In genomic region chr19:46484518-46484917, GRCm38 (mm10) we compare ENCODE assay signal across 9 mouse cellular contexts. TPM values are rescaled to one million over a fixed set of nuclear protein-coding genes. Genes with fewer than 3 reads are reported as not detected.
A peak's percentile ranks its signal among the peaks of the same experiment; 100 is the strongest.
DNase-seq lines count a peak whose midpoint lies in the region; ATAC-seq lines count a peak whose summit lies in the region.
"Had no signal": no experiment of that assay in that cellular context is flagged by ENCODE, and none has a peak within 500 bp of the region (broad histone marks: within the 10 kb centered on the region; RNA-seq: fewer than 3 reads in every experiment).

No protein-coding gene starts in this region.

- peak overlapping the region; percentile 26; the same call in 1 of the 2 replicates for H3K27ac ChIP-seq in forebrain, embryonic 10.5 days
- no peak overlapping the region for H3K27ac ChIP-seq in forebrain, embryonic 12.5 days
- peak overlapping the region; percentile 85 for H3K27ac ChIP-seq in heart, embryonic 12.5 days (ENCODE audit: poor library complexity, severe bottlenecking)
- H3K27ac ChIP-seq in neural tube, embryonic 14.5 days (ENCODE audit: low read depth, low read length), result peak overlapping the region; percentile 39; the same call in 1 of the 2 replicates

- H3K36me3 ChIP-seq in forebrain, embryonic 10.5 days (replicated peaks), result peaks cover 60% of the 10 kb centered on the region
- peaks cover 43% of the 10 kb centered on the region for H3K36me3 ChIP-seq in forebrain, embryonic 12.5 days (replicated peaks)
- peaks cover 10% of the 10 kb centered on the region for H3K36me3 ChIP-seq in heart, embryonic 12.5 days
- peaks cover 9% of the 10 kb centered on the region for H3K36me3 ChIP-seq in neural tube, embryonic 14.5 days (ENCODE audit: control insufficient read depth, insufficient read depth, low read length)

- ATAC-seq in forebrain, embryonic 12.5 days (ENCODE audit: low FRiP score), result no peak
- ATAC-seq in heart, embryonic 12.5 days (ENCODE audit: insufficient number of reproducible peaks, low FRiP score), result peak; percentile 7; the same call in 1 of the 2 replicates
- ATAC-seq in neural tube, embryonic 14.5 days (ENCODE audit: low read depth), result no peak
- no peak for ATAC-seq in erythroblast, adult 5-6 weeks (replicated peaks; ENCODE audit: low FRiP score, poor library complexity, severe bottlenecking)

- no peak overlapping the region for H3K4me3 ChIP-seq in forebrain, embryonic 10.5 days
- no peak overlapping the region for H3K4me3 ChIP-seq in forebrain, embryonic 12.5 days (replicated peaks)
- H3K4me3 ChIP-seq in heart, embryonic 12.5 days, result no peak overlapping the region
- no peak overlapping the region for H3K4me3 ChIP-seq in neural tube, embryonic 14.5 days (ENCODE audit: low read depth, low read length)
- H3K4me3 ChIP-seq: embryonic facial prominence, embryonic 12.5 days had no signal

- H3K9me3 ChIP-seq in forebrain, embryonic 10.5 days, result no peaks in the 10 kb centered on the region
- no peaks in the 10 kb centered on the region for H3K9me3 ChIP-seq in forebrain, embryonic 12.5 days
- no peaks in the 10 kb centered on the region for H3K9me3 ChIP-seq in heart, embryonic 12.5 days (replicated peaks)
- no peaks in the 10 kb centered on the region for H3K9me3 ChIP-seq in neural tube, embryonic 14.5 days (ENCODE audit: control insufficient read depth, low read length)
- H3K9me3 ChIP-seq: embryonic facial prominence, embryonic 12.5 days had no signal

- 72% methylated on average over 5 of the region's 5 CpGs for WGBS in forebrain, embryonic 10.5 days
- 72% methylated on average over 5 of the region's 5 CpGs for WGBS in forebrain, embryonic 12.5 days
- 30% methylated on average over 5 of the region's 5 CpGs for WGBS in heart, embryonic 12.5 days
- WGBS in neural tube, embryonic 14.5 days, result 77% methylated on average over 5 of the region's 5 CpGs

- no peak overlapping the region for H3K4me2 ChIP-seq in forebrain, embryonic 12.5 days
- H3K4me2 ChIP-seq in heart, embryonic 12.5 days, result no peak overlapping the region
- H3K4me2 ChIP-seq in neural tube, embryonic 14.5 days (ENCODE audit: low read depth, low read length), result no peak overlapping the region
- H3K4me2 ChIP-seq: embryonic facial prominence, embryonic 12.5 days had no signal

- no peak overlapping the region for H3K9ac ChIP-seq in forebrain, embryonic 12.5 days
- peak overlapping the region; percentile 46 for H3K9ac ChIP-seq in heart, embryonic 12.5 days
- H3K9ac ChIP-seq in neural tube, embryonic 14.5 days (replicated peaks; ENCODE audit: low read depth, low read length), result no peak overlapping the region
- H3K9ac ChIP-seq: embryonic facial prominence, embryonic 12.5 days had no signal

- DNase-seq in forebrain, embryonic 10.5 days (ENCODE audit: extremely low spot score, low spot score), result no peak
- DNase-seq in 3134 (ENCODE audit: extremely low read depth, insufficient read length, low spot score), result peak; percentile 73
- peak; percentile 62 to 70 for DNase-seq in cerebellum, postnatal 25 days
- peak; percentile 90 to 91 for DNase-seq in kidney, postnatal 36 days

- peaks cover 81% of the 10 kb centered on the region for H3K4me1 ChIP-seq in forebrain, embryonic 10.5 days
- peaks cover 38% of the 10 kb centered on the region for H3K4me1 ChIP-seq in forebrain, embryonic 12.5 days
- H3K4me1 ChIP-seq in heart, embryonic 12.5 days (replicated peaks), result peaks cover 97% of the 10 kb centered on the region
- H3K4me1 ChIP-seq in neural tube, embryonic 14.5 days (ENCODE audit: control insufficient read depth, insufficient read depth, low read length), result 0 out of 2 replicates have a peak, but pooled peaks cover 7% of the 10 kb centered on the region

- H3K27me3 ChIP-seq in forebrain, embryonic 10.5 days (ENCODE audit: poor library complexity, severe bottlenecking), result no peaks in the 10 kb centered on the region
- no peaks in the 10 kb centered on the region for H3K27me3 ChIP-seq in forebrain, embryonic 12.5 days
- no peaks in the 10 kb centered on the region for H3K27me3 ChIP-seq in heart, embryonic 12.5 days (replicated peaks)
- no peaks in the 10 kb centered on the region for H3K27me3 ChIP-seq in neural tube, embryonic 14.5 days (ENCODE audit: control insufficient read depth, insufficient read depth, low read length)
- H3K27me3 ChIP-seq: embryonic facial prominence, embryonic 12.5 days had no signal

RNA-seq across cellular contexts. Expression of gene Trim8, which starts 17.0 kb away (rescaled TPM):
- 16.6 and 19.3 TPM in 2 replicates for polyA plus RNA-seq in forebrain, embryonic 10.5 days (2016; fragmentation: Nextera tagmentation; extraction: Ambion mirVana)
- 33.9 and 35.1 TPM in 2 replicates for polyA plus RNA-seq in forebrain, embryonic 12.5 days (2016; fragmentation: Nextera tagmentation; extraction: Ambion mirVana)
- polyA plus RNA-seq in heart, embryonic 12.5 days (2016; fragmentation: Nextera tagmentation; extraction: Ambion mirVana), result 24.1 and 24.2 TPM in 2 replicates
- polyA plus RNA-seq in neural tube, embryonic 14.5 days (2014; fragmentation: Nextera tagmentation; extraction: Ambion mirVana), result 32.2 and 37.5 TPM in 2 replicates
- total RNA-seq in erythroblast, adult 5-6 weeks (2015; ENCODE audit: low replicate concordance), result 5.4 and 6.1 TPM in 2 replicates
- 2.0 and 6.4 TPM in 2 replicates for total RNA-seq in erythroblast, adult 5-6 weeks (2017; ENCODE audit: low replicate concordance)
